Mouse (Mus musculus) midbrain, embryonic 15.5 days (tissue): ENCODE measurements around the gene Slfn14. TPM values are rescaled to one million over a fixed set of nuclear protein-coding genes. Genes with fewer than 3 reads are reported as not detected.
A peak's percentile ranks its signal among the peaks of the same experiment; 100 is the strongest.
"Not testable (repeated sequence)": the region's sequence is repeated elsewhere in the genome, so short reads cannot be mapped to it uniquely, and the experiment has no call there.

Experiments
- ATAC-seq: fragments of 200-750 bp; cut with Nextera tagmentation; replicated peaks from 2 replicates; pipeline ENCODE4 v1.8.0; 2017; ENCODE audit warnings: moderate TSS enrichment
- H3K27ac ChIP-seq: fragments of 300-500 bp; sonication (generic); 2 replicates; pipeline ENCODE4 v1.5.1; 2015; ENCODE audit warnings: mild to moderate bottlenecking, inconsistent platforms
- H3K27me3 ChIP-seq: fragments of 300-500 bp; sonication (generic); replicated peaks from 2 replicates; pipeline ENCODE4 v1.6.1; 2015; ENCODE audit warnings: inconsistent platforms
- H3K36me3 ChIP-seq: fragments of 300-500 bp; sonication (generic); replicated peaks from 2 replicates; pipeline ENCODE4 v1.6.1; 2015; ENCODE audit warnings: inconsistent platforms
- H3K4me1 ChIP-seq: fragments of 300-500 bp; sonication (generic); 2 replicates; pipeline ENCODE4 v1.6.1; 2015; ENCODE audit warnings: inconsistent platforms
- H3K4me2 ChIP-seq: fragments of 300-500 bp; sonication (generic); 2 replicates; pipeline ENCODE4 v1.6.1; 2015; ENCODE audit warnings: inconsistent platforms, mild to moderate bottlenecking, moderate library complexity
- H3K4me3 ChIP-seq: fragments of 300-500 bp; sonication (generic); 2 replicates; pipeline ENCODE4 v1.5.1; 2015; ENCODE audit warnings: mild to moderate bottlenecking, inconsistent platforms
- H3K9ac ChIP-seq: fragments of 300-500 bp; sonication (generic); 2 replicates; pipeline ENCODE4 v1.6.1; 2015; ENCODE audit warnings: mild to moderate bottlenecking, inconsistent platforms
- H3K9me3 ChIP-seq: fragments of 300-500 bp; sonication (generic); 2 replicates; pipeline ENCODE4 v1.6.1; 2016; ENCODE audit warnings: inconsistent platforms
- WGBS: fragments of 180-500 bp; shearing (Covaris S2); methylation state at CpG from one replicate; pipeline ENCODE4 v1.1.7; 2015; ENCODE audit warnings: mixed read lengths; 5-methylcytosine and 5-hydroxymethylcytosine counted together
- polyA plus RNA-seq: library from polyadenylated mRNA; unstranded; fragments of >200 nt; fragmentation: Nextera tagmentation; extraction: Ambion mirVana; gene quantifications from 2 replicates; pipeline ENCODE4 v1.2.1, GENCODE M21; 2015

Gene Slfn14
- 0.08 TPM in 1 of 2 replicates, not detected in the other for polyA plus RNA-seq

GRCm38 (mm10) chr11:83286566-83286965, at the start of gene Slfn14:
Gene Slfn14, minus strand, starts transcription at chr11:83286726.
- H3K4me1 ChIP-seq, result peaks cover 7% of the 10 kb centered on the region
- H3K27me3 ChIP-seq, result no peaks in the 10 kb centered on the region
- no peaks in the 10 kb centered on the region for H3K9me3 ChIP-seq
- no peak within 1 kb of the TSS for H3K4me2 ChIP-seq
- no peak within 1 kb of the TSS for H3K4me3 ChIP-seq
- H3K9ac ChIP-seq, result no peak within 1 kb of the TSS
- WGBS, result 77% methylated on average over 1 of the region's 1 CpGs
- no peak within 1 kb of the TSS for H3K27ac ChIP-seq
- no peaks in the 10 kb centered on the region for H3K36me3 ChIP-seq
- no peak for ATAC-seq

GRCm38 (mm10) chr11:83335826-83336225, 49.3 kb upstream of the Slfn14 start:
- WGBS, result 92% methylated on average over 7 of the region's 7 CpGs

GRCm38 (mm10) chr11:83327427-83327826, 40.9 kb upstream of the Slfn14 start:
- H3K9me3 ChIP-seq, result no peaks in the 10 kb centered on the region
- no peak overlapping the region for H3K9ac ChIP-seq
- no peaks in the 10 kb centered on the region for H3K4me1 ChIP-seq
- H3K4me3 ChIP-seq, result no peak overlapping the region
- ATAC-seq, result no peak
- no peak overlapping the region for H3K4me2 ChIP-seq
- H3K36me3 ChIP-seq, result peaks cover 41% of the 10 kb centered on the region
- no peaks in the 10 kb centered on the region for H3K27me3 ChIP-seq
- no peak overlapping the region for H3K27ac ChIP-seq
- 60% methylated on average over 3 of the region's 3 CpGs for WGBS

More at GRCm38 (mm10) chr11:83335826-83336225, 49.3 kb upstream of the Slfn14 start:
- Histone ChIP-seq H3K27me3 (no peaks in the 10 kb centered on the region), H3K27ac (no peak overlapping the region), H3K4me2 (no peak overlapping the region), H3K9ac (no peak overlapping the region), H3K9me3 (no peaks in the 10 kb centered on the region), H3K36me3 (peaks cover 59% of the 10 kb centered on the region), H3K4me3 (no peak overlapping the region), H3K4me1 (no peaks in the 10 kb centered on the region)
- ATAC-seq, result no peak

- H3K4me2 ChIP-seq, H3K27me3 ChIP-seq, H3K27ac ChIP-seq, H3K9ac ChIP-seq, H3K4me1 ChIP-seq, ATAC-seq, H3K4me3 ChIP-seq, H3K9me3 ChIP-seq: not testable (repeated sequence)
- H3K36me3 ChIP-seq, result peaks cover 47% of the 10 kb centered on the region
- 90% methylated on average over 3 of the region's 3 CpGs for WGBS
Measured at GRCm38 (mm10) chr11:83326692-83327091, 40.2 kb upstream of the Slfn14 start.

- Histone ChIP-seq H3K27me3 (no peaks in the 10 kb centered on the region), H3K9ac (no peak overlapping the region), H3K27ac (no peak overlapping the region), H3K4me1 (no peaks in the 10 kb centered on the region), H3K4me3 (no peak overlapping the region), H3K9me3 (no peaks in the 10 kb centered on the region), H3K4me2 (no peak overlapping the region), H3K36me3 (peaks cover 55% of the 10 kb centered on the region)
- ATAC-seq, result no peak
- 89% methylated on average over 4 of the region's 4 CpGs for WGBS
Measured at GRCm38 (mm10) chr11:83319048-83319447, 32.5 kb upstream of the Slfn14 start.

- peaks cover 29% of the 10 kb centered on the region; the same call in 1 of the 2 replicates for H3K36me3 ChIP-seq
- no peak overlapping the region for H3K9ac ChIP-seq
- no peaks in the 10 kb centered on the region for H3K27me3 ChIP-seq
- no peak overlapping the region for H3K4me2 ChIP-seq
- no peak overlapping the region for H3K4me3 ChIP-seq
- no peaks in the 10 kb centered on the region for H3K9me3 ChIP-seq
- WGBS, result 75% methylated on average over 5 of the region's 5 CpGs
- ATAC-seq, result no peak
- H3K27ac ChIP-seq, result no peak overlapping the region
- no peaks in the 10 kb centered on the region for H3K4me1 ChIP-seq
Measured at GRCm38 (mm10) chr11:83312471-83312870, 25.9 kb upstream of the Slfn14 start.

- H3K4me3 ChIP-seq, result no peak overlapping the region
- no peak overlapping the region for H3K27ac ChIP-seq
- WGBS, result 87% methylated on average over 4 of the region's 4 CpGs
- peaks cover 41% of the 10 kb centered on the region for H3K4me1 ChIP-seq
- no peaks in the 10 kb centered on the region for H3K9me3 ChIP-seq
- H3K36me3 ChIP-seq, result peaks cover 5% of the 10 kb centered on the region; the same call in 1 of the 2 replicates
- no peak overlapping the region for H3K4me2 ChIP-seq
- no peak overlapping the region for H3K9ac ChIP-seq
- no peaks in the 10 kb centered on the region for H3K27me3 ChIP-seq
- no peak for ATAC-seq
Measured at GRCm38 (mm10) chr11:83306700-83307253, 20.3 kb upstream of the Slfn14 start.

GRCm38 (mm10) chr11:83304485-83304884, 18.0 kb upstream of the Slfn14 start:
- WGBS, result 94% methylated on average over 2 of the region's 2 CpGs
- Histone ChIP-seq H3K4me2 (peak overlapping the region; percentile 75), H3K36me3 (0 out of 2 replicates have a peak, but pooled peaks cover 4% of the 10 kb centered on the region), H3K4me3 (peak overlapping the region; percentile 82; the same call in 1 of the 2 replicates), H3K27ac (no peak overlapping the region), H3K9me3 (no peaks in the 10 kb centered on the region), H3K9ac (no peak overlapping the region), H3K27me3 (no peaks in the 10 kb centered on the region), H3K4me1 (peaks cover 41% of the 10 kb centered on the region)
- no peak for ATAC-seq

- peaks cover 41% of the 10 kb centered on the region for H3K4me1 ChIP-seq
- no peak for ATAC-seq
- 0 out of 2 replicates have a peak, but pooled peaks cover 3% of the 10 kb centered on the region for H3K36me3 ChIP-seq
- H3K27ac ChIP-seq, result no peak overlapping the region
- H3K4me2 ChIP-seq, result peak overlapping the region; percentile 75
- H3K4me3 ChIP-seq, result peak overlapping the region; percentile 82
- H3K27me3 ChIP-seq, result no peaks in the 10 kb centered on the region
- peak overlapping the region; percentile 71; the same call in 1 of the 2 replicates for H3K9ac ChIP-seq
- H3K9me3 ChIP-seq, result no peaks in the 10 kb centered on the region
- WGBS, result 68% methylated on average over 5 of the region's 5 CpGs
Measured at GRCm38 (mm10) chr11:83303751-83304150, 17.2 kb upstream of the Slfn14 start.

- H3K9ac ChIP-seq, result peak within 1 kb of the TSS; percentile 71
- H3K27me3 ChIP-seq, result no peaks in the 10 kb centered on the region
- peak within 1 kb of the TSS; percentile 95 for H3K27ac ChIP-seq
- peaks cover 48% of the 10 kb centered on the region for H3K4me1 ChIP-seq
- ATAC-seq, result peak; percentile 86
- WGBS, result under 1% methylated on average over 51 of the region's 51 CpGs
- H3K9me3 ChIP-seq, result no peaks in the 10 kb centered on the region
- peak within 1 kb of the TSS; percentile 82 for H3K4me3 ChIP-seq
- no peaks in the 10 kb centered on the region for H3K36me3 ChIP-seq
- H3K4me2 ChIP-seq, result peak within 1 kb of the TSS; percentile 75
Measured at GRCm38 (mm10) chr11:83302526-83303251, 16.2 kb upstream of the Slfn14 start, which contains the start of gene Pex12. Gene Pex12, minus strand, starts transcription at chr11:83302586.

GRCm38 (mm10) chr11:83302124-83302523, 15.6 kb upstream of the Slfn14 start:
- WGBS, result 8% methylated on average over 10 of the region's 10 CpGs
- no peak for ATAC-seq
- no peaks in the 10 kb centered on the region for H3K27me3 ChIP-seq
- peak overlapping the region; percentile 95 for H3K27ac ChIP-seq
- H3K9ac ChIP-seq, result peak overlapping the region; percentile 71
- H3K4me3 ChIP-seq, result peak overlapping the region; percentile 82
- H3K9me3 ChIP-seq, result no peaks in the 10 kb centered on the region
- peaks cover 54% of the 10 kb centered on the region for H3K4me1 ChIP-seq
- no peaks in the 10 kb centered on the region for H3K36me3 ChIP-seq
- peak overlapping the region; percentile 75 for H3K4me2 ChIP-seq

GRCm38 (mm10) chr11:83301431-83301831, 14.9 kb upstream of the Slfn14 start:
- ATAC-seq, result no peak

More at GRCm38 (mm10) chr11:83301431-83301831, 14.9 kb upstream of the Slfn14 start:
- H3K27ac ChIP-seq, result no peak overlapping the region
- H3K4me1 ChIP-seq, result peaks cover 55% of the 10 kb centered on the region
- H3K4me2 ChIP-seq, result no peak overlapping the region
- whole genome bisulfite sequencing, result 60% methylated on average over 2 of the region's 2 CpGs
- no peak overlapping the region for H3K4me3 ChIP-seq
- H3K9me3 ChIP-seq, result no peaks in the 10 kb centered on the region
- H3K36me3 ChIP-seq, result no peaks in the 10 kb centered on the region
- H3K27me3 ChIP-seq, result no peaks in the 10 kb centered on the region
- H3K9ac ChIP-seq, result no peak overlapping the region
